Mouse (Mus musculus) neural tube, embryonic 13.5 days (tissue): ENCODE measurements around the gene Olfr811. TPM values are rescaled to one million over a fixed set of nuclear protein-coding genes. Genes with fewer than 3 reads are reported as not detected.

ENCODE experiments used
- ATAC-seq: fragments of 200-750 bp; cut with Nextera tagmentation; 2 replicates; pipeline ENCODE4 v1.8.0; 2017; ENCODE audit warnings: low read depth, mild to moderate bottlenecking, moderate TSS enrichment, moderate library complexity
- H3K27ac ChIP-seq: fragments of 300-500 bp; sonication (generic); replicated peaks from 2 replicates; pipeline ENCODE4 v1.5.1; 2015; ENCODE audit warnings: moderate library complexity, mild to moderate bottlenecking, inconsistent platforms
- H3K27me3 ChIP-seq: fragments of 300-500 bp; sonication (generic); 2 replicates; pipeline ENCODE4 v1.6.1; 2015; ENCODE audit warnings: mild to moderate bottlenecking, inconsistent platforms
- H3K36me3 ChIP-seq: fragments of 300-500 bp; sonication (generic); 2 replicates; pipeline ENCODE4 v1.6.1; 2015; ENCODE audit warnings: mild to moderate bottlenecking, inconsistent platforms
- H3K4me1 ChIP-seq: fragments of 300-500 bp; sonication (generic); replicated peaks from 2 replicates; pipeline ENCODE4 v1.6.1; 2015; ENCODE audit warnings: inconsistent platforms
- H3K4me2 ChIP-seq: fragments of 300-500 bp; sonication (generic); 2 replicates; pipeline ENCODE4 v1.6.1; 2015; ENCODE audit warnings: inconsistent platforms, mild to moderate bottlenecking, moderate library complexity
- H3K4me3 ChIP-seq: fragments of 300-500 bp; sonication (generic); 2 replicates; pipeline ENCODE4 v1.5.1; 2015; ENCODE audit warnings: mild to moderate bottlenecking, inconsistent platforms
- H3K9ac ChIP-seq: fragments of 300-500 bp; sonication (generic); 2 replicates; pipeline ENCODE4 v1.6.1; 2015; ENCODE audit warnings: moderate library complexity, mild to moderate bottlenecking, inconsistent platforms
- H3K9me3 ChIP-seq: fragments of 300-500 bp; sonication (generic); 2 replicates; pipeline ENCODE4 v1.6.1; 2016; ENCODE audit warnings: inconsistent platforms
- WGBS: fragments of 180-500 bp; shearing (Covaris S2); methylation state at CpG from one replicate; pipeline ENCODE4 v1.1.7; 2015; 5-methylcytosine and 5-hydroxymethylcytosine counted together
- polyA plus RNA-seq: library from polyadenylated mRNA; unstranded; fragments of >200 nt; fragmentation: Nextera tagmentation; extraction: Ambion mirVana; gene quantifications from 2 replicates; pipeline ENCODE4 v1.2.1, GENCODE M21; 2015

Gene Olfr811
- not detected in 2 replicates for polyA plus RNA-seq

- Histone ChIP-seq H3K36me3 (no peaks in the 10 kb centered on the region), H3K27me3 (no peaks in the 10 kb centered on the region), H3K4me2 (no peak within 1 kb of the TSS), H3K4me3 (no peak within 1 kb of the TSS), H3K27ac (no peak within 1 kb of the TSS), H3K9ac (no peak within 1 kb of the TSS), H3K4me1 (no peaks in the 10 kb centered on the region), H3K9me3 (no peaks in the 10 kb centered on the region)
- no peak for ATAC-seq
- 90% methylated on average over 4 of the region's 4 CpGs for WGBS
These were observed at the start of gene Olfr811 for GRCm38 (mm10) chr10:129804296-129804695. TSS of gene Olfr811 (minus strand) at chr10:129804396.

GRCm38 (mm10) chr10:129847343-129847742 lies 43.1 kb upstream of the Olfr811 start:
- H3K27me3 ChIP-seq, result no peaks in the 10 kb centered on the region
- H3K36me3 ChIP-seq, result no peaks in the 10 kb centered on the region
- H3K9me3 ChIP-seq, result no peaks in the 10 kb centered on the region
- no peak overlapping the region for H3K4me2 ChIP-seq
- H3K4me3 ChIP-seq, result no peak overlapping the region
- ATAC-seq, result no peak
- no peak overlapping the region for H3K9ac ChIP-seq
- WGBS, result 60% methylated on average over 1 of the region's 1 CpGs
- H3K4me1 ChIP-seq, result no peaks in the 10 kb centered on the region
- H3K27ac ChIP-seq, result no peak overlapping the region

GRCm38 (mm10) chr10:129845994-129846393 lies 41.8 kb upstream of the Olfr811 start, which contains the start of gene Olfr812:
TSS of gene Olfr812 (minus strand) at chr10:129846094.
- H3K27me3 ChIP-seq, result no peaks in the 10 kb centered on the region

GRCm38 (mm10) chr10:129794817-129795216 lies 9.4 kb downstream of the Olfr811 start, which contains the start of gene Olfr810:
TSS of gene Olfr810 (minus strand) at chr10:129794917.
- H3K27ac ChIP-seq, result no peak within 1 kb of the TSS
- H3K9me3 ChIP-seq, result no peaks in the 10 kb centered on the region
- H3K4me1 ChIP-seq, result no peaks in the 10 kb centered on the region
- no peak within 1 kb of the TSS for H3K4me2 ChIP-seq
- H3K9ac ChIP-seq, result no peak within 1 kb of the TSS
- H3K36me3 ChIP-seq, result no peaks in the 10 kb centered on the region
- no peak for ATAC-seq
- H3K4me3 ChIP-seq, result no peak within 1 kb of the TSS
- no peaks in the 10 kb centered on the region for H3K27me3 ChIP-seq

More at GRCm38 (mm10) chr10:129845994-129846393, 41.8 kb upstream of the Olfr811 start, which contains the start of gene Olfr812:
- H3K4me2 ChIP-seq, result no peak within 1 kb of the TSS
- H3K36me3 ChIP-seq, result no peaks in the 10 kb centered on the region
- no peak within 1 kb of the TSS for H3K27ac ChIP-seq
- no peaks in the 10 kb centered on the region for H3K9me3 ChIP-seq
- no peak within 1 kb of the TSS for H3K9ac ChIP-seq
- H3K4me3 ChIP-seq, result no peak within 1 kb of the TSS
- no peaks in the 10 kb centered on the region for H3K4me1 ChIP-seq
- WGBS, result 79% methylated on average over 1 of the region's 1 CpGs
- ATAC-seq, result no peak

GRCm38 (mm10) chr10:129778123-129778522 lies 26.1 kb downstream of the Olfr811 start:
- no peak overlapping the region for H3K4me2 ChIP-seq
- H3K4me3 ChIP-seq, result no peak overlapping the region
- no peaks in the 10 kb centered on the region for H3K9me3 ChIP-seq
- H3K9ac ChIP-seq, result no peak overlapping the region
- no peak for ATAC-seq
- H3K27me3 ChIP-seq, result no peaks in the 10 kb centered on the region
- H3K36me3 ChIP-seq, result no peaks in the 10 kb centered on the region
- H3K4me1 ChIP-seq, result no peaks in the 10 kb centered on the region
- no peak overlapping the region for H3K27ac ChIP-seq

- no peak for ATAC-seq
- Histone ChIP-seq H3K27me3 (no peaks in the 10 kb centered on the region), H3K4me1 (no peaks in the 10 kb centered on the region), H3K4me3 (no peak within 1 kb of the TSS), H3K4me2 (no peak within 1 kb of the TSS), H3K9ac (no peak within 1 kb of the TSS), H3K27ac (no peak within 1 kb of the TSS), H3K36me3 (no peaks in the 10 kb centered on the region), H3K9me3 (no peaks in the 10 kb centered on the region)
These were observed 29.9 kb downstream of the Olfr811 start, which contains the start of gene Olfr809 for GRCm38 (mm10) chr10:129774338-129774737. TSS of gene Olfr809 (plus strand) at chr10:129774638.

GRCm38 (mm10) chr10:129765182-129765581 lies 39.0 kb downstream of the Olfr811 start, which contains the start of gene Olfr808:
TSS of gene Olfr808 (plus strand) at chr10:129765482.
- ATAC-seq, result no peak
- Histone ChIP-seq H3K4me1 (no peaks in the 10 kb centered on the region), H3K9ac (no peak within 1 kb of the TSS), H3K4me3 (no peak within 1 kb of the TSS), H3K9me3 (no peaks in the 10 kb centered on the region), H3K4me2 (no peak within 1 kb of the TSS), H3K27me3 (no peaks in the 10 kb centered on the region), H3K36me3 (no peaks in the 10 kb centered on the region), H3K27ac (no peak within 1 kb of the TSS)
- WGBS, result 94% methylated on average over 1 of the region's 1 CpGs

- no peak within 1 kb of the TSS for H3K27ac ChIP-seq
These were observed 46.5 kb downstream of the Olfr811 start, which contains the start of gene Olfr807 for GRCm38 (mm10) chr10:129757693-129758092. TSS of gene Olfr807 (minus strand) at chr10:129757793.

More at GRCm38 (mm10) chr10:129757693-129758092, 46.5 kb downstream of the Olfr811 start, which contains the start of gene Olfr807:
- H3K27me3 ChIP-seq, result no peaks in the 10 kb centered on the region
- no peak within 1 kb of the TSS for H3K9ac ChIP-seq
- no peaks in the 10 kb centered on the region for H3K4me1 ChIP-seq
- no peak within 1 kb of the TSS for H3K4me3 ChIP-seq
- WGBS, result 86% methylated on average over 1 of the region's 1 CpGs
- H3K4me2 ChIP-seq, result no peak within 1 kb of the TSS
- no peak for ATAC-seq
- H3K36me3 ChIP-seq, result no peaks in the 10 kb centered on the region
- no peaks in the 10 kb centered on the region for H3K9me3 ChIP-seq

Other genes starting within 250 kb of the Olfr811 start
- not detected in 2 replicates for gene Olfr794, start 236.7 kb downstream of the Olfr811 start, polyA plus RNA-seq
- gene Olfr796, start 191.8 kb downstream of the Olfr811 start, polyA plus RNA-seq, result not detected in 2 replicates
- not detected in 2 replicates for gene Olfr798, start 176.5 kb downstream of the Olfr811 start, polyA plus RNA-seq
- not detected in 2 replicates for gene Olfr799, start 166.9 kb downstream of the Olfr811 start, polyA plus RNA-seq
- not detected in 2 replicates for gene Olfr800, start 146.7 kb downstream of the Olfr811 start, polyA plus RNA-seq
- not detected in 2 replicates for gene Olfr801, start 130.5 kb downstream of the Olfr811 start, polyA plus RNA-seq
- gene Olfr802, start 116.2 kb downstream of the Olfr811 start, polyA plus RNA-seq, result 0.03 TPM in 1 of 2 replicates, not detected in the other
- not detected in 2 replicates for gene Olfr803, start 110.1 kb downstream of the Olfr811 start, polyA plus RNA-seq
- gene Olfr804, start 101.2 kb downstream of the Olfr811 start, polyA plus RNA-seq, result not detected in 2 replicates
- gene Olfr805, start 75.0 kb downstream of the Olfr811 start, polyA plus RNA-seq, result not detected in 2 replicates
- not detected in 2 replicates for gene Olfr806, start 62.5 kb downstream of the Olfr811 start, polyA plus RNA-seq
- gene Olfr807, start 46.6 kb downstream of the Olfr811 start, polyA plus RNA-seq, result not detected in 2 replicates
- not detected in 2 replicates for gene Olfr808, start 38.9 kb downstream of the Olfr811 start, polyA plus RNA-seq
- not detected in 2 replicates for gene Olfr809, start 29.8 kb downstream of the Olfr811 start, polyA plus RNA-seq
- gene Olfr810, start 9.5 kb downstream of the Olfr811 start, polyA plus RNA-seq, result not detected in 2 replicates
- gene Olfr812, start 41.7 kb upstream of the Olfr811 start, polyA plus RNA-seq, result not detected in 2 replicates
- gene Olfr813, start 51.0 kb upstream of the Olfr811 start, polyA plus RNA-seq, result not detected in 2 replicates
- not detected in 2 replicates for gene Olfr814, start 75.5 kb upstream of the Olfr811 start, polyA plus RNA-seq
- gene Olfr815, start 101.5 kb upstream of the Olfr811 start, polyA plus RNA-seq, result not detected in 2 replicates
- not detected in 2 replicates for gene Olfr816, start 111.2 kb upstream of the Olfr811 start, polyA plus RNA-seq
- not detected in 2 replicates for gene Olfr818, start 144.7 kb upstream of the Olfr811 start, polyA plus RNA-seq
- not detected in 2 replicates for gene Olfr819, start 162.9 kb upstream of the Olfr811 start, polyA plus RNA-seq
- not detected in 2 replicates for gene Olfr247, start 171.7 kb upstream of the Olfr811 start, polyA plus RNA-seq
- not detected in 2 replicates for gene Gm10310, start 180.7 kb upstream of the Olfr811 start, polyA plus RNA-seq
- not detected in 2 replicates for gene Olfr820, start 208.2 kb upstream of the Olfr811 start, polyA plus RNA-seq
- gene Olfr821, start 226.0 kb upstream of the Olfr811 start, polyA plus RNA-seq, result not detected in 2 replicates